Mouse (Mus musculus): ENCODE measurements at regions not wholly inside any gene's neighbourhood (a gene's known extent, or its start where the extent isn't known, plus 50 kb on each side); places are given as distances from the start of the nearest gene placed in this dataset.

DNA sequence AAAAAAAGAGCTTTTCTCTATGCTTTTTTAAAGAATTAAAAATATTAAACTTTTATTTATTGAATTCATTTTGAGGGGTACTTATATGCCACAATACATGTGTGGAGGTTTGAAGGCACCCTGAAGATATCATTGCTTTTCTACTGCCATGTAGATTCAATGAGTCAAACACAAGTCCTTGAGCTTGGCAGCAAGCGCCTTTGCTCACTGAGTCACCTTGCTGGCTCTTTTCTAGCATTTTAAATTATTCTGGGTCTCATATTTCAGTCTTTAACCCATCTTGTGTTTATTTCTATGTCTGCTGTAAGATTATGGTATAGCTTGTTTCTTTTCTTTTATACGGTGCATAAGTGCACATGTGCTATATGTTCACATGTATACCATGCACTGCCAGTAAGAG, 83.5 kb upstream of the Il6 start:
- no peak for ATAC-seq (ENCODE audit: low FRiP score)
- no peaks in the 10 kb centered on the region for H3K27me3 ChIP-seq (replicated peaks)
- H3K27ac ChIP-seq (replicated peaks) = no peak overlapping the region
- no peaks in the 10 kb centered on the region for H3K9me3 ChIP-seq (replicated peaks)
- H3K4me3 ChIP-seq (replicated peaks) = no peak overlapping the region
- H3K4me2 ChIP-seq = no peak overlapping the region
- no peaks in the 10 kb centered on the region for H3K36me3 ChIP-seq
- no peaks in the 10 kb centered on the region for H3K4me1 ChIP-seq
- WGBS = 94% methylated on average over 2 of the region's 2 CpGs
- no peak overlapping the region for H3K9ac ChIP-seq (replicated peaks)

DNA sequence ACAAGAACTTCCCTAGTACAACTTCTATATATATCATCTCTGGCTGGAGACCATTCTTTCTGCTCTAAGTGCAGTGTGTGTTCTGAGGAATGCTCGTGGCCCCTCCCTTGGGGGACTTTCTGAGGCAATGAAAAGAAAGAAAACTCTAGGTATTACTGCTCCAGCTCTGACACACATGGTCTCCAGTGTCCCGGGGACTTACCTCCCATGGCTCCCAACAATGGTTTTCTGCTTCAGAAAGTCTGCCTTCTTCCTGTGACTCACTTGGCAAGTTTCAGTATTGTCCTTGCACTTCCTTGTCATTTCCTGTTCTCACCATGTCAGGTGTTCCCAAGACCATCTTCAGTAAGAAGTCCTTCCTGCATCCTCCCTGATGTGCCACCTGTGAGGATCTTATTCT, 65.7 kb upstream of the Il6 start:
- no peaks in the 10 kb centered on the region for H3K9me3 ChIP-seq (replicated peaks)
- 64% methylated on average over 2 of the region's 2 CpGs for WGBS
- ATAC-seq (ENCODE audit: low FRiP score) = no peak
- no peaks in the 10 kb centered on the region for H3K4me1 ChIP-seq
- no peak overlapping the region for H3K4me2 ChIP-seq
- H3K36me3 ChIP-seq = no peaks in the 10 kb centered on the region
- H3K9ac ChIP-seq (replicated peaks) = no peak overlapping the region
- H3K4me3 ChIP-seq (replicated peaks) = no peak overlapping the region
- no peaks in the 10 kb centered on the region for H3K27me3 ChIP-seq (replicated peaks)
- no peak overlapping the region for H3K27ac ChIP-seq (replicated peaks)

DNA sequence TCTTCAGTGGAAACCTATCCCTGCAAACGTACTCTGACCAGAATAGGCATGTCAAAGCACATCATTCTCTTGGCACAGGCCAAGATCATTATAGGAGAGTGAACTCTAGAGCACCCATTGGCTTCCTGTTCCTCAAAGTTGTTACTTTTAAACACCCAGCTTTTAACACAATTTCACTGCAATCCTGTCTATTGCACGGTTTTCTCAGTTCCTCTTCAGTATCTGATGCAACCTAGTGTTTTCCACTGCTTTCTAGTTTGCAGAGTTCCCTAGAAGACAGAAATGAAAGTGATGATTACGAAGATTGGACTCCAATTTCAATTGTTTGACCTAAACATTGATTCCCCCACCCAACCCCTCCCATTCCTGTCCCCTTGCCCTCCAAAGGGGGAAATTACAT, 64.8 kb upstream of the Il6 start:
- Histone ChIP-seq H3K4me2 (no peak overlapping the region), H3K4me1 (no peaks in the 10 kb centered on the region), H3K36me3 (no peaks in the 10 kb centered on the region), H3K4me3 (replicated peaks) (no peak overlapping the region), H3K27me3 (replicated peaks) (no peaks in the 10 kb centered on the region), H3K27ac (replicated peaks) (no peak overlapping the region), H3K9ac (replicated peaks) (no peak overlapping the region), H3K9me3 (replicated peaks) (no peaks in the 10 kb centered on the region)
- no peak for ATAC-seq (ENCODE audit: low FRiP score)
- WGBS = 73% methylated on average over 3 of the region's 3 CpGs

DNA sequence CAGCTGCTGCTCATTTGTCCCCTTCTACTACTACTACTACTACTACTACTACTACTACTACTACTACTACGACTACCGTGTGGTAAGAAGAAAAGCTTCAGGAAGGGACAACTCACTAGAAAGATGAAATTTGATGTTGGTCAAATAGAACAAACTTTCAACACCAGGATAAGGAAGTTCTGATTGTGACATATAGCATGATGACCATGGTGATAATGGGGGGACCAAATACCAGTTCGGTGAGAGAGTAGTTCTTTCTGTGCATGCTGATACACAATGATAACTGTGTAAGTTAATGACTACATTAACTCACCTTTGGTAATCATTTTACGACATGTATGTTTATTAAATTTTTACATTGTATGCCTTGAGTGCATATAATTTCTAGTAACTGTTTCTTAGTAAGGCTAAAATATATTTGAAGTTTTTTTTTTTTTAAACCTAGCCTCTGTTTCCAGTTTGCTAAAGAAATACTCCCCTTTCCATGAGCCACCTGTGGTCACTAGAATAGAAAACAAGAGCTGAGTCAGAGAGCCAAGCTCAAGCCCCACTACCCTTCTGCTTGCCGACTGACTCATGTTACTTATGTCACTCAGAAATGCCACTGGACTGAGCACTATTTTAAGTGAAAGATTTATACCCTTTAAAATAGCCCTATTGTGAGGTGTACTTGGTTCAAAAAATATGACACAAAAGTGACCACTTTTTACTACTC, 62.3 kb upstream of the Il6 start:
- Histone ChIP-seq H3K27ac (replicated peaks) (no peak overlapping the region), H3K36me3 (no peaks in the 10 kb centered on the region), H3K9ac (replicated peaks) (no peak overlapping the region), H3K9me3 (replicated peaks) (no peaks in the 10 kb centered on the region), H3K27me3 (replicated peaks) (no peaks in the 10 kb centered on the region), H3K4me2 (no peak overlapping the region), H3K4me1 (no peaks in the 10 kb centered on the region), H3K4me3 (replicated peaks) (no peak overlapping the region)
- ATAC-seq (ENCODE audit: low FRiP score) = no peak
- WGBS = 90% methylated on average over 5 of the region's 5 CpGs

DNA sequence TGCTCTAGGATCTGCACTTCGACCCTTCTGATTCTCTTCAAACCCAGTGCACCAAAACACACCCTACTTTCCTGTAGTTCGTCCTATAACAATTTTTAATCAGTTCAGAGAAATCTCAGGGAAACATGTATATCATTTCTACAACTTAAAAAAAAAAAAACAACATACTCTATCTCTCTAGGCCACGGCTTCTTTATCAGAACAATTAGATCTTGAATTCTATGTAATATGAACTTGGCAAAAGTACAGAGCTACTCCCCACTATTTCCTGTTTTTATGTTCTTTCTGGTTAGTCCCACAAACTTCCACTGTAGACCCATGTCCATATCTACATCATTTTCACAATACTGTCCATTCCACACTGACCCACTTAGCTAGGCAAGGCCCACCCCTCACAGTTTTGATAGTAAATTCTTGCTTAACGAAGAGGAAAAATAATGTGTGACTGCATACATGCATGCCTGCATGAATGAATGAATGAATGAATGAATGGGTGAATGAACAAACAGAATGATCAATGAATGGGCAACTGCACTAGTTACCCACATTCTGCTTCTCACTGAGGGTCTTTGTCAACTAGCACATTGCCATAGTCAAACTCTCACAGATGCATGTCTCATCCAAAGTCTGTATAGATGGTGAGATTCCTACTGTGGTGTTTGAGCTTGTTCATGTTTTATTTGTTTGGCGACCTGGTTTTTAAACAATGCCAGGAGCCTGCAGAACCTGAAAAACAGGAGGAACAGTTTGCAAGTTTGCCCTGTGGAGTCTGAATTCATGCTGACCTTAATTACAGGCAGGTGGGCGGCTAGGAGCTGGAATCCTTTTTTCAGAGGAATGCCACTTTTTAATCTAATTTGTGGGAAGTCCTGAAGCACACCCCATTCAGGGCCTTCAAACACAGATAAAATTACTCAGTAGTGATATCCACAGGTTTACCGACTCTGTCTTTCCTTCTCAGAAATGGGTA, 61.2 kb upstream of the Il6 start:
- Histone ChIP-seq H3K27ac (replicated peaks) (no peak overlapping the region), H3K27me3 (replicated peaks) (no peaks in the 10 kb centered on the region), H3K4me3 (replicated peaks) (no peak overlapping the region), H3K9ac (replicated peaks) (no peak overlapping the region), H3K9me3 (replicated peaks) (no peaks in the 10 kb centered on the region), H3K4me2 (no peak overlapping the region), H3K4me1 (no peaks in the 10 kb centered on the region), H3K36me3 (no peaks in the 10 kb centered on the region)
- WGBS = 83% methylated on average over 7 of the region's 7 CpGs
- ATAC-seq (ENCODE audit: low FRiP score) = no peak

Measured in neural tube, embryonic 15.5 days (tissue).